Mouse (Mus musculus) forebrain, postnatal 0 days (tissue): Measurements from ENCODE around the gene Adck1. TPM values are rescaled to one million over a fixed set of nuclear protein-coding genes. Genes with fewer than 3 reads are reported as not detected.

Experiments used
- ATAC-seq: fragments of 200-750 bp; cut with Nextera tagmentation; 2 replicates; pipeline ENCODE4 v1.8.0; 2017; ENCODE audit warnings: mild to moderate bottlenecking, moderate library complexity
- DNase-seq: peaks from one replicate; pipeline ENCODE4 v3.0.0-alpha.2; 2015
- H3K27ac ChIP-seq: fragments of 300-500 bp; sonication (generic); 2 replicates; pipeline ENCODE4 v1.5.1; 2014; ENCODE audit warnings: low read depth, mild to moderate bottlenecking, antibody characterized with exemption, low read length, moderate library complexity, mixed read lengths
- H3K27me3 ChIP-seq: fragments of 300-500 bp; sonication (generic); 2 replicates; pipeline ENCODE4 v1.6.1; 2014; ENCODE audit warnings: mild to moderate bottlenecking, low read length, mixed read lengths; ENCODE audit not compliant: insufficient read depth
- H3K36me3 ChIP-seq: fragments of 300-500 bp; sonication (generic); 2 replicates; pipeline ENCODE4 v1.6.1; 2014; ENCODE audit warnings: mild to moderate bottlenecking, moderate library complexity; ENCODE audit not compliant: insufficient read depth
- H3K4me1 ChIP-seq: fragments of 300-500 bp; sonication (generic); 2 replicates; pipeline ENCODE4 v1.6.1; 2014; ENCODE audit warnings: antibody characterized with exemption; ENCODE audit not compliant: insufficient read depth
- H3K4me2 ChIP-seq: fragments of 300-500 bp; sonication (generic); 2 replicates; pipeline ENCODE4 v1.6.1; 2014; ENCODE audit warnings: low read depth, mild to moderate bottlenecking, moderate library complexity
- H3K4me3 ChIP-seq: fragments of 300-500 bp; sonication (generic); 2 replicates; pipeline ENCODE4 v1.5.1; 2014; ENCODE audit warnings: low read depth, low read length, mixed read lengths
- H3K9ac ChIP-seq: fragments of 300-500 bp; sonication (generic); 2 replicates; pipeline ENCODE4 v1.6.1; 2014; ENCODE audit warnings: mild to moderate bottlenecking
- H3K9me3 ChIP-seq: fragments of 300-500 bp; sonication (generic); 2 replicates; pipeline ENCODE4 v1.6.1; 2016; ENCODE audit warnings: low read length
- CTCF ChIP-seq: sonication (generic); IDR thresholded peaks from 2 replicates; pipeline ENCODE4 v1.5.1; 2016; ENCODE audit warnings: antibody characterized with exemption, control low read depth, low read depth
- WGBS: fragments of 180-500 bp; shearing (Covaris S2); extraction: QIAGEN DNeasy Blood & Tissue Kit; methylation state at CpG from one replicate; pipeline ENCODE4 v1.1.7; 2014; 5-methylcytosine and 5-hydroxymethylcytosine counted together
- polyA plus RNA-seq: library from polyadenylated mRNA; unstranded; fragments of >200 nt; fragmentation: Nextera tagmentation; extraction: Ambion mirVana; gene quantifications from 2 replicates; pipeline ENCODE4 v1.2.1, GENCODE M21; 2015
- total RNA-seq: library from RNA; depleted of rRNA; stranded (reverse); fragments of >200 nt; gene quantifications from 2 replicates; pipeline ENCODE4 v1.2.3, GENCODE M21; 2014

Gene Adck1
- total and polyA plus RNA-seq, 2 experiments from 2014 or later: 40.5 to 43.9 TPM

- Histone ChIP-seq H3K9me3 (no peaks in the 10 kb centered on the region), H3K4me3 (no peak overlapping the region), H3K4me1 (no peaks in the 10 kb centered on the region), H3K27ac (no peak overlapping the region), H3K27me3 (no peaks in the 10 kb centered on the region), H3K36me3 (peaks cover 26% of the 10 kb centered on the region), H3K9ac (no peak overlapping the region), H3K4me2 (no peak overlapping the region)
- DNase-seq (no peak), ATAC-seq (no peak)
- TF ChIP-seq CTCF: no peak
- 96% methylated on average over 12 of the region's 12 CpGs for WGBS
Observed at GRCm38 (mm10) chr12:88458936-88459335, 98.6 kb downstream of the Adck1 start.

- TF ChIP-seq CTCF: no peak
- Histone ChIP-seq H3K9ac (no peak overlapping the region), H3K27ac (no peak overlapping the region), H3K36me3 (peaks cover 26% of the 10 kb centered on the region), H3K4me2 (no peak overlapping the region), H3K9me3 (no peaks in the 10 kb centered on the region), H3K4me1 (no peaks in the 10 kb centered on the region), H3K4me3 (no peak overlapping the region), H3K27me3 (no peaks in the 10 kb centered on the region)
- DNase-seq (no peak), ATAC-seq (no peak)
- 85% methylated on average over 1 of the region's 1 CpGs for WGBS
Observed at GRCm38 (mm10) chr12:88459461-88459860, 99.1 kb downstream of the Adck1 start.

GRCm38 (mm10) chr12:88461026-88461425 is 100.7 kb downstream of the Adck1 start:
- peaks cover 14% of the 10 kb centered on the region for H3K36me3 ChIP-seq
- TF ChIP-seq CTCF: no peak
- DNase-seq (no peak), ATAC-seq (no peak)
- no peaks in the 10 kb centered on the region for H3K4me1 ChIP-seq
- H3K27ac ChIP-seq: no peak overlapping the region
- no peaks in the 10 kb centered on the region for H3K27me3 ChIP-seq
- 97% methylated on average over 6 of the region's 6 CpGs for WGBS
- no peak overlapping the region for H3K9ac ChIP-seq
- H3K4me2 ChIP-seq: no peak overlapping the region
- no peaks in the 10 kb centered on the region for H3K9me3 ChIP-seq
- no peak overlapping the region for H3K4me3 ChIP-seq

- TF ChIP-seq CTCF: no peak
- Histone ChIP-seq H3K4me3 (no peak overlapping the region), H3K4me2 (no peak overlapping the region), H3K9ac (no peak overlapping the region), H3K27ac (no peak overlapping the region), H3K4me1 (no peaks in the 10 kb centered on the region), H3K36me3 (peaks cover 13% of the 10 kb centered on the region), H3K9me3 (no peaks in the 10 kb centered on the region), H3K27me3 (no peaks in the 10 kb centered on the region)
- 65% methylated on average over 10 of the region's 10 CpGs for WGBS
- no peak for DNase-seq
- ATAC-seq: 0 out of 2 replicates have a peak, but pooled peaks have one; percentile 8
Observed at GRCm38 (mm10) chr12:88463588-88464290, 103.4 kb downstream of the Adck1 start.

GRCm38 (mm10) chr12:88466801-88467200 is 106.4 kb downstream of the Adck1 start:
- no peak for TF ChIP-seq CTCF
- WGBS: 92% methylated on average over 6 of the region's 6 CpGs

GRCm38 (mm10) chr12:88467257-88467656 is 106.9 kb downstream of the Adck1 start:
- DNase-seq: no peak
- TF ChIP-seq CTCF: no peak
- Histone ChIP-seq H3K4me2 (no peak overlapping the region), H3K9ac (no peak overlapping the region), H3K9me3 (no peaks in the 10 kb centered on the region), H3K27ac (no peak overlapping the region), H3K36me3 (no peaks in the 10 kb centered on the region), H3K4me1 (no peaks in the 10 kb centered on the region), H3K4me3 (no peak overlapping the region), H3K27me3 (no peaks in the 10 kb centered on the region)
- ATAC-seq: no peak
- 91% methylated on average over 3 of the region's 3 CpGs for WGBS

More at GRCm38 (mm10) chr12:88466801-88467200, 106.4 kb downstream of the Adck1 start:
- H3K36me3 ChIP-seq: peaks cover 3% of the 10 kb centered on the region; the same call in 1 of the 2 replicates
- H3K9ac ChIP-seq: no peak overlapping the region
- H3K4me1 ChIP-seq: no peaks in the 10 kb centered on the region
- H3K27ac ChIP-seq: no peak overlapping the region
- ATAC-seq (no peak), DNase-seq (no peak)
- H3K27me3 ChIP-seq: no peaks in the 10 kb centered on the region
- no peak overlapping the region for H3K4me3 ChIP-seq
- H3K4me2 ChIP-seq: no peak overlapping the region
- H3K9me3 ChIP-seq: no peaks in the 10 kb centered on the region

- WGBS: 72% methylated on average over 5 of the region's 5 CpGs
- Histone ChIP-seq H3K36me3 (no peaks in the 10 kb centered on the region), H3K4me2 (no peak overlapping the region), H3K4me3 (no peak overlapping the region), H3K27me3 (no peaks in the 10 kb centered on the region), H3K9ac (no peak overlapping the region), H3K27ac (no peak overlapping the region), H3K4me1 (no peaks in the 10 kb centered on the region), H3K9me3 (no peaks in the 10 kb centered on the region)
- no peak for DNase-seq
- no peak for ATAC-seq
- TF ChIP-seq CTCF: no peak
Observed at GRCm38 (mm10) chr12:88467935-88468465, 107.6 kb downstream of the Adck1 start.
